Comparison of ENCODE assay signal across 8 mouse cellular contexts in genomic region chr9:62343904-62344491, GRCm38 (mm10). TPM values are rescaled to one million over a fixed set of nuclear protein-coding genes. Genes with fewer than 3 reads are reported as not detected.
DNase-seq lines count a peak whose midpoint lies in the region; ATAC-seq lines count a peak whose summit lies in the region.

No protein-coding gene starts in this region.

- H3K27ac ChIP-seq in limb, embryonic 13.5 days = peak overlapping the region; percentile 100
- H3K27ac ChIP-seq in midbrain, embryonic 15.5 days = peak overlapping the region; percentile 98

- H3K9ac ChIP-seq in limb, embryonic 13.5 days = peak overlapping the region; percentile 98
- H3K9ac ChIP-seq in midbrain, embryonic 15.5 days = peak overlapping the region; percentile 89

- no peak for ATAC-seq in limb, embryonic 13.5 days (ENCODE audit: low FRiP score, low read depth)
- peak; percentile 8; the same call in 1 of the 2 replicates for ATAC-seq in midbrain, embryonic 15.5 days (replicated peaks)

- 0 out of 2 replicates have a peak, but pooled peaks cover 5% of the 10 kb centered on the region for H3K36me3 ChIP-seq in limb, embryonic 13.5 days
- H3K36me3 ChIP-seq in midbrain, embryonic 15.5 days (replicated peaks) = no peaks in the 10 kb centered on the region

- H3K4me1 ChIP-seq in limb, embryonic 13.5 days = peaks cover 41% of the 10 kb centered on the region
- peaks cover 44% of the 10 kb centered on the region for H3K4me1 ChIP-seq in midbrain, embryonic 15.5 days

- peak overlapping the region; percentile 88 for H3K4me2 ChIP-seq in limb, embryonic 13.5 days (replicated peaks)
- peak overlapping the region; percentile 82 for H3K4me2 ChIP-seq in midbrain, embryonic 15.5 days

- no peaks in the 10 kb centered on the region for H3K9me3 ChIP-seq in limb, embryonic 13.5 days
- no peaks in the 10 kb centered on the region for H3K9me3 ChIP-seq in midbrain, embryonic 15.5 days

- peak; percentile 79 for DNase-seq in cerebellum, adult 11-12 months
- DNase-seq in cerebellum, adult 9-10 months = no peak
- DNase-seq in embryo, embryonic 10 days (ENCODE audit: low spot score) = peak; percentile 58
- DNase-seq in heart, adult 18-20 months = peak; percentile 69 to 86
- DNase-seq in kidney, adult 18-20 months = peak; percentile 85
- DNase-seq in spleen, postnatal 14 days (ENCODE audit: low spot score in 2 of 2) = peak; percentile 33 to 54

- under 1% methylated on average over 50 of the region's 52 CpGs for WGBS in limb, embryonic 13.5 days
- WGBS in midbrain, embryonic 15.5 days = under 1% methylated on average over 52 of the region's 52 CpGs

- no peaks in the 10 kb centered on the region for H3K27me3 ChIP-seq in limb, embryonic 13.5 days
- H3K27me3 ChIP-seq in midbrain, embryonic 15.5 days (replicated peaks) = no peaks in the 10 kb centered on the region

- peak overlapping the region; percentile 86 for H3K4me3 ChIP-seq in limb, embryonic 13.5 days
- H3K4me3 ChIP-seq in midbrain, embryonic 15.5 days = peak overlapping the region; percentile 93

RNA-seq across cellular contexts. Expression of gene Anp32a, which starts 2.9 kb away (rescaled TPM):
- total RNA-seq in heart, adult 18-20 months (2021) = 100 to 1,000 TPM; 180 to 184 TPM
- polyA plus RNA-seq in limb, embryonic 13.5 days (2015; fragmentation: Nextera tagmentation; extraction: Ambion mirVana) = 214 and 225 TPM in 2 replicates
- 103 and 107 TPM in 2 replicates for polyA plus RNA-seq in midbrain, embryonic 15.5 days (2015; fragmentation: Nextera tagmentation; extraction: Ambion mirVana)
